Mouse (Mus musculus) lung, postnatal 25 days (tissue): ENCODE data around the gene Xpr1.

Source experiments
- DNase-seq: peaks from one replicate; pipeline ENCODE4 v3.0.0; 2022; ENCODE audit warnings: low spot score

Xpr1 gene

GRCm38 (mm10) chr1:155416701-155417677, at the start of gene Xpr1:
Gene Xpr1, minus strand, starts transcription at chr1:155417415.
- DNase-seq = peak; percentile 93

GRCm38 (mm10) chr1:155463442-155463841, 46.2 kb upstream of the Xpr1 start:
- DNase-seq = no peak

- no peak for DNase-seq
These were observed 45.4 kb upstream of the Xpr1 start for GRCm38 (mm10) chr1:155462582-155462981.

GRCm38 (mm10) chr1:155457532-155457931, 40.3 kb upstream of the Xpr1 start:
- no peak for DNase-seq

- DNase-seq = peak; percentile 10
These were observed 36.0 kb upstream of the Xpr1 start for GRCm38 (mm10) chr1:155453180-155453579.

- DNase-seq = peak; percentile 31
These were observed 31.7 kb upstream of the Xpr1 start for GRCm38 (mm10) chr1:155448932-155449331.

- peak; percentile 3 for DNase-seq
These were observed 30.1 kb upstream of the Xpr1 start for GRCm38 (mm10) chr1:155447277-155447676.

- DNase-seq = no peak
These were observed 25.9 kb upstream of the Xpr1 start for GRCm38 (mm10) chr1:155443115-155443514.

GRCm38 (mm10) chr1:155442521-155443001, 25.3 kb upstream of the Xpr1 start:
- no peak for DNase-seq

GRCm38 (mm10) chr1:155439551-155439950, 22.3 kb upstream of the Xpr1 start:
- no peak for DNase-seq

GRCm38 (mm10) chr1:155438525-155438924, 21.3 kb upstream of the Xpr1 start:
- DNase-seq = no peak

GRCm38 (mm10) chr1:155429304-155429703, 12.1 kb upstream of the Xpr1 start:
- no peak for DNase-seq

- no peak for DNase-seq
These were observed 10.1 kb upstream of the Xpr1 start for GRCm38 (mm10) chr1:155427126-155427865.

GRCm38 (mm10) chr1:155425743-155426315, 8.6 kb upstream of the Xpr1 start:
- DNase-seq = no peak

- no peak for DNase-seq
These were observed 8.1 kb upstream of the Xpr1 start for GRCm38 (mm10) chr1:155425285-155425684.

- no peak for DNase-seq
These were observed 6.6 kb upstream of the Xpr1 start for GRCm38 (mm10) chr1:155423801-155424200.

GRCm38 (mm10) chr1:155422022-155422421, 4.8 kb upstream of the Xpr1 start:
- DNase-seq = no peak

- DNase-seq = no peak
These were observed 991 bp downstream of the Xpr1 start for GRCm38 (mm10) chr1:155416147-155416700.

GRCm38 (mm10) chr1:155415421-155415820, 1.8 kb downstream of the Xpr1 start:
- DNase-seq = no peak

- DNase-seq = peak; percentile 41
These were observed 4.5 kb downstream of the Xpr1 start for GRCm38 (mm10) chr1:155412705-155413104.

GRCm38 (mm10) chr1:155408577-155408966, 8.6 kb downstream of the Xpr1 start:
- DNase-seq = no peak
